Mouse (Mus musculus) left cerebral cortex, adult 2 months (tissue): ENCODE measurements at regions not wholly inside any gene's neighbourhood (a gene's known extent, or its start where the extent isn't known, plus 50 kb on each side); places are given as distances from the start of the nearest gene placed in this dataset.
"Not testable (repeated sequence)": the region's sequence is repeated elsewhere in the genome, so short reads cannot be mapped to it uniquely, and the experiment has no call there.

Source experiments
- DNase-seq, 2 experiments: peaks; one replicate each; pipeline ENCODE4 v3.0.0; 2021 to 2022; ENCODE audit warnings: low spot score in 2 of 2, mixed read lengths in 1 of 2; ENCODE audit errors: extremely low spot score in 1 of 2
- H3K27ac ChIP-seq: fragments of 200-600 bp; 2 replicates; pipeline ENCODE4 v1.8.1; 2022
- H3K4me3 ChIP-seq: fragments of 200-600 bp; 2 replicates; pipeline ENCODE4 v1.8.1; 2022
- CTCF ChIP-seq: fragments of 200-600 bp; IDR thresholded peaks from 2 replicates; pipeline ENCODE4 v1.8.1; 2022; ENCODE audit warnings: antibody characterized with exemption, mild to moderate bottlenecking, moderate library complexity
- intact Hi-C: fragments of 180-260 bp; cut with DNase I; formaldehyde crosslinking; loops from one replicate; pipeline ENCODE4 v1.15.1; 2025

DNA sequence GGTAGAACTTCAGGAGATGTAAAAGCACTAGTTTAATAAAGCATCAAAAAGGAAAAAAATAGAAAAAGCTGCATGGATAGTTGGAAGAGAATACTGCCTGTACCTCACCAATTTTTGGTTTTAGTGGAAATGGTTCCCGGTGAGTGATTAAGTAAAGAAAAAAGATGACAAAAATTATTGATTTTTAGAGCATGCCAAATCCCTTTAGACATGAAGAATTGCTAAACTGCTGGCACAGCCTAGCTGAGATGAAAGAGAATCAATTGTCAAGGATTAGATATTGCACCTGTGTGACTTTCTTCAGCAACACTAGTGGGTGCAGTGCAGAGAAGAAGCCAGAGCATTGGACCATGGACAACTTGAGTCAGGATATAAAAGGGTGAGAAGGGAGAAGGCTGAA lies 348.7 kb upstream of the Cpeb2 start:
- H3K4me3 ChIP-seq: no peak overlapping the region
- intact Hi-C loops: no loop called here
- no peak for TF ChIP-seq CTCF
- no peak overlapping the region for H3K27ac ChIP-seq
- no peak for DNase-seq

DNA sequence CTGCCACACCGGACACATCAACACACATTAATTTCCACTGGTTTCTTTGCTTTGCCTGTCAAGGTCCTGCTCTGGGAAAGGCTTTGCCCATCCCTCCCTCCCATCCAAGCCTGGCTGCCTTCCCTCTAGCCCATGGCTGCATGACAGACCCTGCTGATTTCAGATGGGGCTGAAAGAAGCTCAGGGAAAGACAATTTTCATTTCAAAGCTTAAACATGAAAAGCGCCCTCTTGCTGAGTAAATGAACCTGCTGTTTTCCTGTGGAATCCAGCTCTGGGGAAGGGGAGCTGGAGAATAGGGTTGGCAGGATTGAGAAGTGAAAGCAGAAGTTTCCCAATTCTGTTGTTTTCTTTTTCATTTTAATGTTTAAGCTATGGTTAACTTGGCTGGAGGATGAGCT lies 341.1 kb upstream of the Cpeb2 start:
- intact Hi-C loops: loop anchor here (10.0 kb wide), 1 partner anchor 717 kb away; no protein-coding TSS in a partner anchor
- DNase-seq: no peak
- H3K4me3 ChIP-seq: no peak overlapping the region
- no peak overlapping the region for H3K27ac ChIP-seq
- no peak; the same call in 1 of the 2 replicates for TF ChIP-seq CTCF

DNA sequence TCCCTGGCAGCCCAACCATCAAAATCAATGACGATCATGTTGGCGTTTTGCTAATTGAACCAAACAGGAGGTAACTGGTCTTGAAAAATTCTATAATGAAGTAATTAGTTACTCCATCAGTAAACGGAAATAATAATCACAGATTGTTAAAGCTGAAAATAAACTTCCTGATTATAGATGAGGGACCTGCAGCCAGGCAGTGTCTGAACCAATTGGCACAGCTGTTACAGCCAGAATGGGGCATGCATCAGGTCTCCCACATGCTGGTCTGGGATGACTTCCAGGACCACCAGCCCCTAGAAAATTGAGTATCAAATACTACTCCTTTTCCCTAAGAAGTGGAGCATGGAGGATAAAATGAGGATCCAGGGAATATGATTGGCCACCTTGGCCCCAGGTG lies 326.8 kb upstream of the Cpeb2 start:
- Histone ChIP-seq H3K27ac (no peak overlapping the region), H3K4me3 (no peak overlapping the region)
- intact Hi-C loops: no loop called here
- TF ChIP-seq CTCF: no peak
- DNase-seq: no peak

DNA sequence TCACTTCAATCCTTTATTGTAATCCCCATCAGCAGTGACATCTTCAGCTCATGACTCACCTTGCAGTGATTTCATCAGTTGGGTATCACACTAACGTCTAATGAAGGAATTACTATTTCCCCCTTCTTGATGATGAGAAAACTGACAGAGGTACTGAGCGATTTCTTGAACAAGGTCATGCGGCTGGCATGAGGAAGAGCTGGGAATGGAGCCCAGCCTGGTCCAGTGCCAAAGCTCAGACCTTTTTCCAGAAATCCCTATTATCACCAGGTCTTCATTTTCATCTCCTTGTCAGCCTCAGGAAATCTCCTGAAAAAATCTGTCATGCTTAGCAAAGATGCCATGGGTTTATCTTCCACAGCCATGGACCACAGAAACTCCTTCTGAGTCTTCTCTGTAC lies 313.6 kb upstream of the Cpeb2 start:
- DNase-seq: no peak
- intact Hi-C loops: no loop called here
- H3K27ac ChIP-seq: no peak overlapping the region
- no peak for TF ChIP-seq CTCF
- H3K4me3 ChIP-seq: no peak overlapping the region

DNA sequence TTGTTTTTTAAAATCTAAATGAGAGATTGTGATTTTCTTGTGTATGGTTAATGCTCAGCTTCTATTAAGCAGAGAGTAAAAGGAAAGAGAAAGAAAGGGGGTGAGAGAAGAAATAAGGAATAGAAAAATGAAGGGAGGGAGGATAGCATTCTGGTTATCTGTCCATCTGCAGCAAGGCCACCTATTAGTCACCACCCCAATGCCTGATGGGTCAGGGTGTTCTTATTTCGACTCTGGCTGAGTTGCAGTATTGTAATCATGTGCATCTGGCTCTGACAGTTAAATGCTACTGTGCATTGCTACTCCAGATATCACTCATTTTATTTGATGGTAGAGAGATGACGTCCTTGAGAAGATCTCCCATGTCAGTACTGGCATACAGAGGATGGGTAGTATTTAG lies 300.9 kb upstream of the Cpeb2 start:
- no peak overlapping the region for H3K27ac ChIP-seq
- H3K4me3 ChIP-seq: no peak overlapping the region
- intact Hi-C loops: no loop called here
- DNase-seq: no peak
- TF ChIP-seq CTCF: no peak

DNA sequence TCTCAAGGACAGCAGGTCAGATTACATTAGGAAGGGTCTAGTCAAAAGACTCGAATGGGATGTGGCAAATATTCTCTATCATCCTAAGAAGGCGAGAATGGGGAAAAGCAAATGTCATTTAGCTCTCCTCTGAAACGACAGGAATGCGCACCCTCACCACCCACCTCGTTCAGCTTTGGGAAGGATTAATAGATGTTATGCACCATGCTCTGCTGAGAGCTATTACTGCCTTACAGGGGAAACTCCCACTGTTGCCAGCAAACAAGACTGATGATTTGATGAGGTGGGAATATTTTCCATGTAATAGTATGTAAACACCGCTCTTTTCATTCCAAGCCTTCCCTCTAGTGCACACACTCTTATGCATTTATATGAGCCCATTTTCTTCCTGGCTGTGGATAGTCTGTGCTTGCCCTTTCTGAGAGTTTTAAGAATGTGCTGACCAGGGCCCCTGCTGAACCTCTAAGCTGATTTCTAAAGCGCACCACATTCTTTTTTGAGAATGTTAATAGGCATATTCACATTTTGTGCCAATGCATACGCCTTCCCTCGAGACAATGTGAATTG lies 273.6 kb upstream of the Cpeb2 start:
- intact Hi-C loops: no loop called here
- no peak overlapping the region for H3K4me3 ChIP-seq

DNA sequence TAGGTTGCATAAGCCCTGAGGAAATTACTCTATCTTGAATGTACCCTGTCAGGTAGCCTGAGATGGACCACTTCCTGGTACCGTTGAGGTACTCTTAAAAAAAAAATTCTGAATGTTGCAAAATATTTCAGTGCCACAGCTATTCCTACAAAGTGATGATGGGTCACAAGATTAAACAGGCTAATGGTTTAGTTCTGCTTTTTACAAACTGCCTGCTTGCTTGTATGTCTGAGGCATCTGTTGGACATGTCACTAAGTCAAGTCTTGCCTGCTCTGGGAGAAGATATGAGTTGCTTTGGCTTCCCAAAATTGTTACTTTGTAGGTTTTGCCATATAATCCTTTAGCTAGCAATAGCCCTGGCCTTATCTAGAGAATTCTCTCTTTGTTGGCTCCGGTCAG lies 266.0 kb upstream of the Cpeb2 start:
- H3K27ac ChIP-seq, intact Hi-C loops, H3K4me3 ChIP-seq, DNase-seq: not testable (repeated sequence)

More for the DNA sequence above, 273.6 kb upstream of the Cpeb2 start:
- no peak for TF ChIP-seq CTCF
- H3K27ac ChIP-seq: no peak overlapping the region
- no peak for DNase-seq

DNA sequence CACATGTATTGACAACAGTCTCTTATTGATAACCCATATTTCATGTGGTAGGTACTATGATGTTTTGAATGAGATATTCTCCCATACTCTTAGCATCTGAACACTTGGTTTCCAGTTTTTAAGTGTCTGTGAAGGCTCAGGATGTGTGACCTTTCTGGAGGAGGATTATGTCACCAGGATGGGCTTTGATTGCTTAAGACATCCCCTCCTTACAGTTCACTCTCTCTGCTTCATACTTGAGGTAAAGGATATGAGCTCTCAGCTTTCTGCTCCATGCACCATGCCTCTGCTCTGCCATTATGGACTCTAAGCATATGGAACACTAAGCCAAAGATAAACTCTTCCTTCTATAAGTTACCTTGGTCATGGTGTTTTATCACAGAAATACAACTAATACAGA lies 263.8 kb upstream of the Cpeb2 start:
- intact Hi-C loops: no loop called here
- DNase-seq: no peak
- H3K4me3 ChIP-seq: no peak overlapping the region
- H3K27ac ChIP-seq: no peak overlapping the region
- no peak for TF ChIP-seq CTCF

DNA sequence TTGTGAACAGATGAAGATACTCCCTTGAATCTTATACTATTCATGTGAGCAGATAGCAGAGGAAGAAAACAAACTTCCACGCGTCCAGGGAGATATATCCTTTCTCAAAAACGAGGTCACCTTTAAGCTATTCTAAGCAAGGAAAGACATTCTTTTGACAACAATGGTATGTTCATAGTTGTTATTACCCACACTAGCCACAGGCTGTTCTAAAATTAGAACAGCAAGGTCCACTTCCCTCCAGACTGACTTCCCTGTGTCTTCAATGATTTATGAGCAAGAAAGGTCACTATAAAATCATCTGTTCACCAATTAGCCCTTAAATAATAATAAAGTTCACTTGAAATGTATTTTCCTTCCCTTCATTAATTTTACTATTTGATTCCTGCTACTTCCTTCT lies 263.3 kb upstream of the Cpeb2 start:
- no peak for DNase-seq
- intact Hi-C loops: loop anchor here (5.0 kb wide), 1 partner anchor 372 kb away; no protein-coding TSS in a partner anchor

DNA sequence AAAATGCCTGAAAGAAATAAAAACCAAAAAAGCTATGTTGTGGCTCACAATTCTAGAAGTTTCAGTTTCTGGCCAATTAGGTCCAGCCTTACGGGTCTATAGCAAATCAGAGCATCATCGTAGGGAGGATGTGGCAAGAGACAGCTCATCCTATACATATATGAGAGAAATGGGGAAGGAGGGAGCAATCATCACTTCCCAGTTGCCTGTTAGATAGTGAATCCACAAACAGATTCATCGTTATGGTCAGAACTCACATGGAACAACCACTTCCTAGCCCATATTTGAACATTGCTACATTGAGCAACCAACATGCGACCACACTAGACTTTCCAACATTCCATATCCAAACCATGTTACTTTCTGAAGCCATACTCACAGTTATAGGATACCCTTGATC lies 255.9 kb upstream of the Cpeb2 start:
- Histone ChIP-seq H3K4me3 (no peak overlapping the region), H3K27ac (no peak overlapping the region)
- no peak for DNase-seq
- intact Hi-C loops: no loop called here
- TF ChIP-seq CTCF: no peak

More for the DNA sequence above, 263.3 kb upstream of the Cpeb2 start:
- TF ChIP-seq CTCF: no peak
- Histone ChIP-seq H3K4me3 (no peak overlapping the region), H3K27ac (no peak overlapping the region)

DNA sequence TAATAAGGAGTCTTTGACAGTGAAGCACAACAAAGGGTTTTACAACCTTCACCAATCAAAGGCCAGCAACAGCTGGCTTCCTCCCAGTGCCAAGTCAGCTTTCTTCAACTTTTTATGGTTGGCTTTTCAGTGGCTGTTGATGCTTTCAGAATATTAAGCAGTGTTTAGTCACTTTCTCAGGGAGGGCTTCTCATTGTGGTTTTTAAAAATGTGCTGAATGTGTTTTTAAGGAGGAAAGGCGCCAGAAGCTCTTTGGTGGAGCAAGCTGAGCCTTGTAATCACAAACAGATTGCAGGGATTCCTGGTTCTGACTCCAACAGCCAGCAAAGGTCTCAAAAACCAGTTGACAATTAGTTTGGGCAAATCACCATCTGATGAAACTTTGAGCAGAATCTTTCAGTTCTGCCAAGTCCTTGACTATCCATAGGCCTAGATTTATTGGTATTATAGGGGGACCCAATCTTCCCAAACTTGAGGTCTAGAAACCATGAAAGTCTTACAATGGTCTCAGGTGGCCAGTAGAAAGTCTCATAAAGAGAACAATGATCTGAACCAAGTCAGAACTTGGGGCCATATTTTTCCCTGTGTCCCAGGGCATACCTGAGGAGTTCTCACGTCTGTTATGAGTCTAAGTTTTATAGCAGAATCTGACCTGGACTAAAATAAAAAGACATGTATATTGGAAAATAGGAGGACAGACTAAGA lies 251.9 kb upstream of the Cpeb2 start:
- H3K4me3 ChIP-seq: no peak overlapping the region
- intact Hi-C loops: no loop called here
- H3K27ac ChIP-seq: no peak overlapping the region
- DNase-seq: no peak
- TF ChIP-seq CTCF: no peak

DNA sequence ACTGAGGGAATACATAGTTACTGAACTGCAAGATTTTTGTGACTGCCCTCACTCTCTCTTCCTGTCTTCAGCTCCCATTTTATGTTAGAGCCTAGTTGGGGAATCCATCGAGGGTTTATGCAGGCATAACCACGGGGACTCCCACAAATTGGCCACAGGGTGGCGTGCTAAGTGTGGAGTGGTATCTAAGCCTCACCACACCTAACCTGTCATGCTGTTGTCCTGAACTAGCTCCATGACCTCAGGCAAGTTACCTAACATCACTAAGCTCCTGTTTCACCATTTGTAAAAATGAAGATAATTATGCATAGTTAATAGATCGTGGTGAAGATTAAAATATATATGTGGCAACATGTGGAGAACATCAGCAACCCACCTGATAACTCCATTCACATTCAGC lies 246.8 kb upstream of the Cpeb2 start:
- Histone ChIP-seq H3K27ac (no peak overlapping the region), H3K4me3 (no peak overlapping the region)
- intact Hi-C loops: no loop called here
- no peak for DNase-seq
- TF ChIP-seq CTCF: no peak

DNA sequence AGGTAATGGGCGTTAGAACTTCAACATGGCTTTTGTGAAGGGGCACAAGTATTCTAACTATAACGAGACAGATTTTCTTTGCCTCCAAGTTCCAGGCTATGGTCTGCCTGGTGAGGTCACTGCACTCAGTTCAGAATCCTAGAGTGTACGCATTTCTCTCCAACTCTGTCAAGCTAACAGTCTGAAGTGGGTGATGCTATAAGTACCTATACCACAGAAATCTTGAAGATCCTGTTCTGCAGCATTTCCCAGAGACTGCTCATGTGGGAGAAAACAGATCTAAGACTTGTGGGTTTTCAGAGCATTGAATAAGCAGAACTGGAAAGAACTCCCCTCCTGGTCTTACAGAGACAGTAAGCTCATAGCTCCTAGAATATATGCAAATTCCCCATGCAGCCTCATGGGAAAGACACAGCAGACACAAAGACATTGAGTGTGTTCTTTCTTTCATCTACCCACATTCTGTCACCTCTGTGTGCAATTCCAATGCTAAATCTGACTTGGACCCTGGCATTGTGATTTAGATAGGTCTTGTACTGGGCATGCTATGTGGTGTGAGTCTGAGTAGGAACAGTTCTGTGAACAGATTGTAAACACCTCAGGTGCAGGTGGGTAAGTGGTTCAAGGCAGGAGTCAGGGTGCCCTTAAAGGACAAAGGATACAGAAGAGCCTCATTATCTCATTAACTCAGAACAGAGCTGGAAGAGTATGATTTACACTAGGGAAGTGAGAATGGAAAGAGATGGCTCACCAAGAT lies 245.1 kb upstream of the Cpeb2 start:
- TF ChIP-seq CTCF: no peak
- H3K27ac ChIP-seq: no peak overlapping the region
- no peak for DNase-seq
- intact Hi-C loops: no loop called here
- no peak overlapping the region for H3K4me3 ChIP-seq
